Mouse (Mus musculus) right cerebral cortex, adult 2 months (tissue): Measurements from ENCODE around the gene Frs3.
A peak's percentile ranks its signal among the peaks of the same experiment; 100 is the strongest.

ENCODE experiments used
- DNase-seq, 2 experiments: peaks; one replicate each; pipeline ENCODE4 v3.0.0; 2021 to 2022; ENCODE audit warnings: low spot score in 2 of 2

Frs3 gene

GRCm38 (mm10) chr17:47691650-47692049 lies 2.8 kb downstream of the Frs3 start:
- DNase-seq = no peak

DNA sequence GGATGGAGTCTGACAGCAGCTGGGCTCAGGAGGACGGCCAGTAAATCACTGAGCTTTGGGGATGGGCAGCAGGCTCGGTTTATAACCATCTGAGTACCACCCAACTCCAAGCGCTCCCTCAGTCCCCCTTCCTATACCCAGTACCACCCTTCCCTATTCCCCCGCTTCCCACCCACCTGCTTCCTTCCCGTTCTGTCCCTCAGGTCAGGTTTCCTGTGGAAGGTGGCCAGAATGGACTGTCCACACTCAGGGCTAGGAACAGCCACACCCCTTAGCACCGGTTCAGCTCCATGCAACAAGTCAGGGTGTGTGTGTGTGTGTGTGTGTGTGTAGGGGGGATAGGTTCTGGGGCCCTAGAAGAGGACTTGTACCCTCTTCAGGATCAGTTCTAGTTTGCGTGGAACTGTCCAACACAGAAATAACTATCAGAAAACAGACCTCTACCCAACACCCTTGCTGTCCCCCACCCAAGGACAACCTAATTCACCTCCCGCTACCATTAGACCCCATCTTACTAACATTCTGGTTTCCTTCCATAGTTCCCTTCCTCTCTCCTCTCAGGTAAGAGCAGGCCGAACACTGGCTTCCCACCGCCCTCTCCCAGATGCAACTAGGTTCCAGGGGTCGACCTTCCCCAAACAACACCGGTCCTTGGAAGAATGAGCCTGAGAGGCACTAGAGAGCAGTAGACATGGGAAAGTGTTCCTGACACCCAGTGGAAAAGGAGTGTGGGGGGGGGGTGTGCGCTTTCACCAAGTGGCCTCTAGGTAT lies 5.0 kb downstream of the Frs3 start:
- no peak for DNase-seq

DNA sequence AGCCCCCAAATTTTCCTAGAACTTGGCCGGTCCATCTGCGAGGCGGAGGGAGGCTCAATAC lies 5.4 kb downstream of the Frs3 start, which contains the start of gene Gm21981:
TSS of gene Gm21981 (minus strand) at position 14 of the 61 bp plus-strand sequence.
- DNase-seq = no peak

DNA sequence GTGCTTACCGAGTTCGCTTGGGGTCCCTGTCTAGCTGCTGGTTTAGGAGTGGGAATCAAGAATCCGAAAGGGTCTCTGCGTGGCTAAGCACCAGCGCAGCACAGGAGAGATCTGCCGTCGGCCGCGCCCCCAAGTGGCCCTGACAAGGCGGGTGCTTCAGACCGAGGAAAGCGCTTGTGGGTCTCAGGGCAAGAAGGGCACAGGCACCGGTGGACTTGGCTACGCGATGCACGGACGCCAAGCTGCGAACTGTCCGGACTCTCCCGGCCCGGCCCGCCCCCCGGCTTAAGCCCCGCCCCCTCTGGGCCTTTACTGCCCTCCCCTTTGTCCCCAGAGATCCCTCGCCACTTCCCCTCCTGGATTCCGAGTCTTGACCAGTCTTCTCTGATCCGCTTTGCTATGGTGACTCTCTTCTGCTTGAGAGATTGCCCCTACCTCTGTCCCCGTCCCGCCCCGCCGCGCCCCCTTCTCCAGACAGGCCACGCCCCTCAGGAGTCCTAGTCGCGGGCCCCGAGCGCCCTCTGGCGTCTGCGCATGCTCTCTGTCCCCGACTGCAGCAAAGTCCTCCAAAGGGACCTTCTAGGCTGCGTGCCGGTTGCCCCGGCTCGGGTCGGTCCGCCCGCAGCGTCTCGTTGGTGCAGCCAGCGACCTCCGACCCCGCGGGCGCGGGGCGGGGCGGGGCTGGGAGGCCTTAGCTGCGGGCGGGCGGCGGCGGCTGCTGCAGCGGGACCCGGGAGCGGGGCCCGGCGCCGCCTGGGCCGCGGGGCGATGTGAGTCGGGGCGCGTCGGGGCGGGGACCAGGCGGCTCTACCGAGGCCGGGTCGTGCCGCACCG lies 5.9 kb downstream of the Frs3 start, which contains the start of gene Prickle4:
TSS of gene Prickle4 (minus strand) at position 234 of the 834 bp plus-strand sequence.
- DNase-seq = peak; percentile 96

GRCm38 (mm10) chr17:47695337-47695710 lies 6.5 kb downstream of the Frs3 start:
- no peak for DNase-seq

DNA sequence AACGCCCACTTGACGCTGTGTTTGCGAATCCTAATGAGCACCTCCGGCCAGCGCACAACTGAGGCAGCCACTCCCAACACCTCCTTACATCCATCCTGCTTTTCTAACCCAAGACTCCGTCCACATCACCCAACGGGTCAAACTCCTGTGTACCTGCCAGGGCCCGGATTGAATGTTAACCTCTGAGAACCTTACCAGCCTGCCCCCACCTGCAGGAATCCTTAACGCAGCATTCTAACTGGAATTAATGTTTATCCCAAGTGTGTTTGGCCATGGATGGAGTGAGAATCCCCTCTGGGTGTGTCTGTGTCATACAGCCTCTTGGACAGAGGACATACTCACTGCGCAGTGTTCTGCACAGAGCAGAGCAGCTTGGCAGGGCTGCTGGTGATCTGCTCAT lies 9.3 kb downstream of the Frs3 start:
- DNase-seq = no peak

- DNase-seq = no peak
These were observed 10.2 kb downstream of the Frs3 start for GRCm38 (mm10) chr17:47699055-47699454.

DNA sequence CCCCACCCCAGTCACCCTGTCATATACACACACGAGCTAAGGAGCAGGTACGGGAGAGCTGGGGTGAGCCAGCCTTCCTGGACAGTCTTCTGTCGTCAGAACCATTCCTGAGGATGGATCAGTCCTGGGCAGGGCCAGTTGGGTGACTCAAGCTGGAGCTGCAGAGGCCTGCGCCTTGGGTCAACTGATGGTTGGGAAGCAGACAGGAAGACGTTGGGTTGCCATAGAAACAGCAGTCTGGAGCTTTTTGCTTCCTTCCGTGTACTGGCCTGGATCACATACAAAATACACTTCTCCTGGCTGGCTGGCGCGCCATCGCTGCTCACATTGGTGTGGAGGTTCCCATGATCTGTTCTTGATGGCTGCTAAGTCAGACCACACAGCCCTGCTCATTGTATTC lies 13.0 kb downstream of the Frs3 start:
- DNase-seq = no peak

DNA sequence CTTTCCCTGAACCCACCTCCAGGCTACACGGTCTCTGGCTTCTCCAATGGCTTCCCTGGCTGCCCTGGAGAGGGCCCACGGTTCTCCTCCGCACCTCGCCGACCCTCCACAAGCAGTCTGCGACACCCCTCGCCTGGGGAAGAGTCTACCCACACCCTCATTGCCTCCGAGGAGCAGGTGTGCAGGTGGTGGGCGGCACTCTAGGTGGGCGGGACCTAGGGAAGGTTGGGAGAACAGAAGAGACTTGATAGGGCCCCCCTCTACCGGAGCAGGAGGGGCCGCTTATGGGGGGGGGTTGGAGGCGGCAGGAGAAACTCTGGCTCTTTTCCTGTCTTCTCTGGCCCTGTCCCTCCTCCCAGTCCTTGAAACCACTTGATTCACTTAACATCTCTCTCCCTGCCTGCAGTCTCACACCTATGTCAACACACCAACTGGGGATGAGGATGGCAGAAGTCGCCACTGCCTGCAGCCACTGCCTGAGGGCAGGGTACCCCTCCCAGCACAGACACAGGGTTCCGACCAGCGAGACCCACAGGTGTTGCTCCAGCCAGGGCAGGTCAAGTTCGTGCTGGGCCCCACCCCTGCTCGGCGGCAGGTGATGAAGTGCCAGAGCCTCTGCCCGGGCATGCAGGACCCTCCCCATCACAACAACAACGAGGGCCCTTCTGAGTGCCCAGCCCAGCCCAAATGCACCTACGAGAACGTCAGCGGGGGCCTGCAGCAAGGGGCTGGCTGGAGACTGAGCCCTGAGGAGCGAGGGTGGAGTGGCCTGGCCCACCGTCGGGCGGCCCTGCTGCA lies 13.9 kb downstream of the Frs3 start:
- no peak for DNase-seq

DNA sequence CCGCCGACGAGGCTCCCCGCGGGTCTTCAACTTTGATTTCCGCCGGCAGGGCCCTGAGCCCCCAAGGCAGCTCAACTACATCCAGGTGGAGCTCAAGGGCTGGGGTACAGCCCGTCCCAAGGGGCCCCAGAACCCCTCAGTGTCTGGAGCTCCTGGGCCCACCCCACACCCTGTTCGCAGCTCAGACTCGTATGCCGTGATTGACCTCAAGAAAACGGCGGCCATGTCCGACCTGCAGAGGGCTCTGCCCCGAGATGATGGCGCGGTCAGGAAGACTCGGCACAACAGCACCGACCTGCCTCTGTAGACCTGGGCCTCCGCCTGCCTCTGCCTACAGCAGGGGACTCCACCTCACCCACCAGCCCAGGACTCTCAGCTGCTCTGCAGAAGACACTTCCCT lies 14.7 kb downstream of the Frs3 start:
- no peak for DNase-seq

- no peak for DNase-seq
These were observed 15.9 kb downstream of the Frs3 start for GRCm38 (mm10) chr17:47704692-47705091.

DNA sequence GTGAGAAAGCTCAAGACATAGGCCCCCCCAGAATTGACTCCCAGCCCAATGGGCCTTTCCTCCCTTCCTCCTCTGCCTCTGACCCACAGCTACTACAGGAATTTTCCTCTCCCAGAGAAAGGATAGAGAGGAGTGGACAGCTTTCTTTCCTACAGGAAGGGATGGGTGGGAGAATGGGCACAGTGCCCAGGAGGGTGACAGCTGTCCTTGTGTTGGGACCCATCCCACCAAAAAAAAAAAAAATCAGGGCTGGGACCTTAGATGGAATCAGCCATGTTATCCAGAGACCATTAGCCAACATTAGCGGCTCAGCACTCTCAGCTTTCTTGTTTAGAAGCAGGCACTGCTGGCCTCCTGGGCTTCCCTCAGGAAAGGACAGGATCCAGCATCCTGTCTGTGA lies 17.4 kb downstream of the Frs3 start:
- no peak for DNase-seq

- no peak for DNase-seq
These were observed 19.1 kb downstream of the Frs3 start for GRCm38 (mm10) chr17:47707961-47708360.

DNA sequence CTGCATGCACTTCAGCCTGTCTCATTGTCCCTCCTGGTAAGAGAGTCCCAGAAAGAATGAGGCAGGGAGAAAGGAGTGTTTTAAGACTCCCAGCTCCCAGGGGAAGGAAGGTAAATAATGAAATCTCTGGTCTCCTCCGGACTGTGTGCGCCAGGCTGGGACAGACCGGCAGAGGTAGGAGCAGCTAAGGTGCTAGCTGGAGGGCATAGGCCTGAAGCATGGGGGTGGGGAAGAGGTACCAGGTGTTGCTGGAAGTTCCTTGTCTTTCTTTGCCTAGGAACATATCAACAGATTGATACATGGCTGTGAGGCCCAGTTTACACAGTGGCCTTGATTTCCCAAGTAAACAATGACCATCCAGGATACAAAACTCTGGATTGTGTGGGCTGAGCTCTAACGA lies 20.1 kb downstream of the Frs3 start:
- no peak for DNase-seq

GRCm38 (mm10) chr17:47710036-47710435 lies 21.2 kb downstream of the Frs3 start:
- no peak for DNase-seq

DNA sequence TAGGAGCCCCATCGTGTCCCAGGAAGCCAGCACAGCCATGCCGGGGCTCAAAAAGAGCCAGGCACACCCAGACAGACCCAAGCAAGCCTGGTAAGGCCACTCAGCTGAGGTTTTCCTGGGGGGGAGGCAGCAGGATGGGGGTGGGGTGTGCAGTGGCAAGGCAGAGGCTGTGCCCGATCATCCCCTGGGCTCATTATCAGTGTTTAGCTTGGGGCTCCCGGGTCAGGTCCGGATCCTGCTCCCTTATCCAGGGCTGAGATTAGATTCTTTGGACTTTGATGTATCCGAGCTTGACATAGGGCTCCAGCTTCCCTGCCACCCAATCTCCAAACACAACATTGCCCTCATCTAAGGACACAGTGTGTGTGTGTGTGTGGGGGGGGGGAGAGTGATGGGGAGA lies 23.1 kb downstream of the Frs3 start:
- DNase-seq = no peak

- DNase-seq = no peak
These were observed 24.2 kb downstream of the Frs3 start for GRCm38 (mm10) chr17:47712889-47713571.

GRCm38 (mm10) chr17:47715037-47715436 lies 26.2 kb downstream of the Frs3 start:
- no peak for DNase-seq

DNA sequence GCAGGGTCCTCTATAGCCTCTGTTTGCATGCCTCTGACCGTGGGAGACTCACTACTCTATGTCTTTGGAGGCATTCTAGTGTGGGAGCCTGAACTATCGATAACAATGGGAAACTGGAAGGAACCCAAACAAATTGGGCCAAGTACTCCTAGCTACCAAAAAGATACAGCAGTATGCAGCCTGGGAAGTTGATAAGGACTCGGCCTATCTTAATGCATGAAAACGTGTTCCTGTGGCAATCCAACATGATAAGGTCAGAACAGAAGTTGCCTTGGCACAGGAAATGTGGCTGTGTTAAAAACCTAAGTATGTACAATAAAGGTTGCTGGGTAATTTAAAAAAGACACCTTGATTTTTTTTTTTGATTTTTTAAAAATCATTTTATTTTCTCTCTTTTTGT lies 32.4 kb downstream of the Frs3 start:
- DNase-seq = no peak

- DNase-seq = no peak
These were observed 37.7 kb downstream of the Frs3 start, which contains the start of gene Pgc for GRCm38 (mm10) chr17:47726566-47726965. Pgc (plus strand) TSS chr17:47726842.

GRCm38 (mm10) chr17:47730633-47731575 lies 42.1 kb downstream of the Frs3 start:
- DNase-seq = no peak
